Mouse (Mus musculus) adrenal gland, adult (tissue): ENCODE measurements at regions not wholly inside any gene's neighbourhood (a gene's known extent, or its start where the extent isn't known, plus 50 kb on each side); places are given as distances from the start of the nearest gene placed in this dataset.
A peak's percentile ranks its signal among the peaks of the same experiment; 100 is the strongest.
"Not testable (repeated sequence)": the region's sequence is repeated elsewhere in the genome, so short reads cannot be mapped to it uniquely, and the experiment has no call there.

Experiments used
- DNase-seq, 2 experiments: peaks; one replicate each; pipeline ENCODE4 v3.0.0; 2022 to 2023; ENCODE audit warnings: low spot score in 1 of 2; ENCODE audit not compliant: inconsistent age in 2 of 2

GRCm38 (mm10) chr1:117051311-117051710, 248.5 kb downstream of the Gm19965 start:
- not testable (repeated sequence) for DNase-seq

GRCm38 (mm10) chr1:117067151-117067819, 264.5 kb downstream of the Gm19965 start:
- no peak for DNase-seq

GRCm38 (mm10) chr1:117087136-117087535, 284.4 kb downstream of the Gm19965 start:
- peak in 1 of 2 experiments; percentile 64 for DNase-seq

- DNase-seq: peak; percentile 69 to 84
These were observed 308.7 kb downstream of the Gm19965 start for GRCm38 (mm10) chr1:117111496-117111895.

GRCm38 (mm10) chr1:117113918-117114317, 311.1 kb downstream of the Gm19965 start:
- DNase-seq: no peak

- DNase-seq: peak in 1 of 2 experiments; percentile 60
These were observed 320.2 kb downstream of the Gm19965 start for GRCm38 (mm10) chr1:117122965-117123364.
